Mouse (Mus musculus): ENCODE results near the gene 2810408A11Rik. TPM values are rescaled to one million over a fixed set of nuclear protein-coding genes. Genes with fewer than 3 reads are reported as not detected.
A peak's percentile ranks its signal among the peaks of the same experiment; 100 is the strongest.

Gene 2810408A11Rik
- total RNA-seq, 2 experiments from 2014 or later: not detected

DNA sequence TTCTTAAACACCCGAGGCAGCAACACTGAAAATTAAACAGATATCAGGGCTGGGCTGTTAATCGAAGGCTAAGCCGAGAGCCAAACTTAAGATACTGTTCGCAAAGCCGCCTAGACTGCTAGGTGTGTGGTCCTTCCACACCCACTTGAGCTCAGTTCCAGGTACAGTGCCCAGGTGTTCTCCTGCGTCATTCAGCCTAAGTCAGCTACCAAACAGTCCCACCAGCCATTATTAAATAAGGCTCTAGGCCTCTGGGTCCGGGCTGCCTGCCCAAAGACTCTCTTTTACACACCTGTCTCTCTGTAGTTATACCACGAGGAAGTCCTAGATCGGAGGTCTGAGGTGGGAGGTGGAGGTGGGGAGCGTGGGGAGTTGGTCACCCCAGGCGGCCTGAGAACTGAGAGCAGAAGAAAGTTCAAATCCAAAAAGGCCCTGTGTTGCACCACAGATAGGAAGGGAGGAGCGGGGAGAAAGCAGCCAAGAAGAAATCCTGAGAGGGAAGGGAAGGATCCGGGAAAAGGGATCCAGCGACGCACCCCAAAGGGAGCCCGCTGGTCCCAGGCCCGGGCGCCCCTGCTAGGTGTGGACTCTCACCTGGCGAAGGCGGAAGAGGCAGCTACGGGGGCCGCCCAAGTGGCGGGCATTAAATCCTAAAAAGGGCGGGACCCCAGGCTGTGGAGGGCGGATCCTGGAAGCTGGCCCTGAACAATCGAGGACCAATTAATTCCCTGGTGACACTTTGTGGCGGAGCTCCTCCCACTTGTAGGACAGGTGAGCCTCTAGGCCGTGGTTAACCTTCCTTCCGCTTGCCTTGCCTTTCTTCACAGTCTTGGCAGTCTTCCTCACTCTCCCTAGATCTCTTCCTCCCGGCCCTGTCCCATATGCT, 42.4 kb downstream of the 2810408A11Rik start, which contains the start of gene Tnk1:
Gene Tnk1 (minus strand): TSS at position 618 of the 886 bp plus-strand sequence.
- ATAC-seq (replicated peaks; ENCODE audit: low FRiP score, poor library complexity, severe bottlenecking): no peak

DNA sequence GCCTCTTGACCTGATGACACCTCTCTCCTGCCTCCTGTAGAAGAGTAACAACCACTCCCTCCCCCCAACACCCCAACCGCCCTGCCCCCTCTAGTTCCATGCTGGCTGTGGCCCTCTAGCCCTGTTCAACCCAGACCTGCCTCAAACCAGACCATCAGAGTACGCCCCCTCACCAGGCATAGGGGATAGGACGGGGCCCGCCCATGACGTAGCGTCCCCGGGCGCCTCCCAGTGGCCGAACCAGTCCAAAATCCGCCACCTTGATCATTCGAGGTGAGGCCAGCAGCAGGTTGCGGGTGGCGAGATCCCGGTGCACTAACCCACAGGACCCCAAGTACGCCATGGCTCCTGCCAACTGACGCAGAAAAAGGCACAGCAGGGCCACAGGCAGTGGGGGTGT, 45.4 kb downstream of the 2810408A11Rik start:
- ATAC-seq (replicated peaks; ENCODE audit: low FRiP score, poor library complexity, severe bottlenecking): peak; percentile 61

DNA sequence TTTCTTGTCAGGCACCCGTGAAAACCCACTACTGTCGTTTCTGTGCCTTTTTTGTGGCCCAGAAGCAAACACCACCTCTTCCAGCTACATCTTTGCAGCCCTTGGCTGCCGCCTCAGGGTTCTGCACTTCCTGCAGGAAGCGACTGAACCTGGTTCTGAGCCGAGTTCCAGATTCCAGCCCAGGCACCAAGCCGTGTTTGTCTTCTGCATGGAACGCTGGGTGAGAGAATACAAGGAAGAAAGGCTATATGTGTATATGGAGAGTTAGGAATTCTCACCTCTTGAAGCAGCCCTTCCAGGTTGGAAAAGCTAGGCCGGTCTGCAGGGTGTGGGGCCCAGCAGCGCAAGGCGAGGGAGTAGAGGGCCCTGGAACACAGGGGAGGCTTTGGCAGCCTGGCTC, 46.1 kb downstream of the 2810408A11Rik start:
- ATAC-seq (replicated peaks; ENCODE audit: low FRiP score, poor library complexity, severe bottlenecking): 0 out of 2 replicates have a peak, but pooled peaks have one; percentile 7

DNA sequence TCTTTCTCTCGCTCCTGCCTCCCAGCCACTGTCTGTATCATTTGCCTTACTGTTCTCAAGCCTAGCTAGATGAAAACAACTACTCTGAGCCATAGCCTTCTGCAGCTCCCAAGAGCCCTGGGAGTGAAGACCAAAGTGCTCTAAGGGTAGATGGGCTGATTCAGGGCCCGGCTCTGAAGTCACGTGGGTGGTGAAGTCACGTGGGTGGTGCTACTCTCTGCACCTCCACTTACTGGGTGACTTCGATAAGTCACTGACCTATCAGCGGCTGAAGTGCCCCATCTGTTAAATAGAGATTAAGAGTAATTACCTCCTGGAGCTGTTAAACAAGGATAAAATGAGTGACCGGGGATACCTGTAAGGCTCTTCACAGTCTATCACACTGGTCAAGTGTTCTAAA, 46.8 kb downstream of the 2810408A11Rik start:
- ATAC-seq (replicated peaks; ENCODE audit: low FRiP score, poor library complexity, severe bottlenecking): peak; percentile 86

DNA sequence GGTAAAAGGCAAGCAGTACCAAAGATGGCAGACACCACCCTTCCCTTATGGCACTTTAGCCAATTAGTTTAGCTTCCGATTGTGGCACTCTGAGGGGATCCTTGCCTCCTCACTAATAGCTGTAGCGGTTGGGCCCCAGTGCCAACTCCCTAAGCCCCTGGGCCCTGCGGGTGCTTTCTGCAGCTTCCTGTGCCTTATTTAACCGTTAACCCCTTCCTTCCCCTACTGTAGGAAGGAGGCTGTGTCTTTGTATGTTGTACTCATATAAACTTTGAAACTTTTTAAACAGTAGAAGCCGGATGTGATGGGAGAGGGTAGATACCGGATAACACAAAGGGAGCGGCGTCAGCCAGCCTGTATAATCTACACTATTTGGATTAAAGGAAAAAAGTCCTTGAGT, 50.0 kb downstream of the 2810408A11Rik start:
- ATAC-seq (replicated peaks; ENCODE audit: low FRiP score, poor library complexity, severe bottlenecking): no peak

DNA sequence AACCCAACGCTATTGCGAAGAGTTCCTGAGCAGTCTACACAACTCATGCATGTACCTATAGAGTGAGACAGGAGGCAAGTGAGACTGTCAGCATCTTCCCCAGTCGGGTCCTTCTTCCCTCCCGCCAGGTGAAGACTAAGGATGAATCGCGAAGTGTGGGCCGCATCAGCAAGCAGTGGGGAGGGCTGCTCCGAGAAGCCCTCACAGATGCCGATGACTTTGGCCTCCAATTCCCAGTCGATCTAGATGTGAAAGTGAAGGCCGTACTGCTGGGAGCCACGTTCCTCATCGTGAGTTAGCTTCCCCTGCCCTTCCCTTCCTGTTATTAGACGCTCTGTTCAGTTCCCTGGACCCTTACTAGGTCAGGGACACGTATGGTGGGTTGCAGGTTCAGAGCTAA, 50.9 kb downstream of the 2810408A11Rik start:
- no peak for ATAC-seq (replicated peaks; ENCODE audit: low FRiP score, poor library complexity, severe bottlenecking)

DNA sequence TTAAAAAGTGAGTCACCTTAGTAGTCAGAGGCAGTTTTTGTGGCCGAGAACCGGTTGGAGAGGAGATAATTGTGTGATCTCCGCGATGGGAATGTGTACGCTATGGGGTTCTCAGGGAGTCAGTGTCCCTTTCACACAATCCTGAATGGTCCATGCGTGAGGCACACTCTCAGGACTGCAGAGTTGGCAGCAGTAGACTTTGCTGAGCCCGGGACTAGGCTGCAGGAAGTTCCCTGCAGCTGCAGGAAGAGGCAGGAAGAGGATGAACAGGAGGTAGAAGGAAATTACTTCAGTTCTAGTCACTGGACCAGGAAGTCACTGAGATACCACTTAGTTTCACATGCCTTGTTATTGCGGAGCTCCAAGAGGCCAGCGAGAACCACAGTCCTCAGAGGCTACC, 51.7 kb downstream of the 2810408A11Rik start:
- ATAC-seq (replicated peaks; ENCODE audit: low FRiP score, poor library complexity, severe bottlenecking): no peak

DNA sequence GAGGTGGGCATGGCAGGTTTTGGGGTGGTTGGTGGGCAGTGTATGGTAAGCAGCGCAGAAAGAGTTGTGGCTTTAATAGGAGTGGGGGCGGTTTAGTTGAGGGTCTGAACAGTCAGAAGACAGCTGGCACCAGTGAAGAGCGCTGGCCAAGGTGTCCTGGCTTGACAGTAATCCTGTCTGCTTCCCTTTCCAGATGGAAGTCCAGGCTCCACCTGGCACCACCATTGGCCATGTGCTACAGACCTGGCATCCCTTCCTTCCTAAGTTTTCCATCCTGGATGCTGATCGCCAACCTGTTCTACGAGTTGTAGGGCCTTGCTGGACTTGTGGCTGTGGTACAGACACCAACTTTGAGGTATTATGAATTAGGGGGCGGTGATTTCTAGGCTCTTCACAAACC, 52.8 kb downstream of the 2810408A11Rik start:
- no peak for ATAC-seq (replicated peaks; ENCODE audit: low FRiP score, poor library complexity, severe bottlenecking)

Other genes starting within 250 kb of the 2810408A11Rik start
Only the 30 nearest of the 40 such genes appear.
- 124 and 145 TPM in 2 replicates for gene Polr2a, start 142.3 kb downstream of the 2810408A11Rik start, total RNA-seq (2015; ENCODE audit: low replicate concordance)
- 131 and 162 TPM in 2 replicates for gene Polr2a, start 142.3 kb downstream of the 2810408A11Rik start, total RNA-seq (2017; ENCODE audit: low replicate concordance)
- not detected in 2 replicates for gene Slc35g3, start 139.0 kb downstream of the 2810408A11Rik start, total RNA-seq (2015; ENCODE audit: low replicate concordance)
- not detected in 2 replicates for gene Slc35g3, start 139.0 kb downstream of the 2810408A11Rik start, total RNA-seq (2017; ENCODE audit: low replicate concordance)
- 2.9 and 3.8 TPM in 2 replicates for gene Zbtb4, start 135.1 kb downstream of the 2810408A11Rik start, total RNA-seq (2015; ENCODE audit: low replicate concordance)
- gene Zbtb4, start 135.1 kb downstream of the 2810408A11Rik start, total RNA-seq (2017; ENCODE audit: low replicate concordance): 0.77 and 3.0 TPM in 2 replicates
- gene Chrnb1, start 105.0 kb downstream of the 2810408A11Rik start, total RNA-seq (2015; ENCODE audit: low replicate concordance): not detected in 2 replicates
- 0.77 TPM in 1 of 2 replicates, not detected in the other for gene Chrnb1, start 105.0 kb downstream of the 2810408A11Rik start, total RNA-seq (2017; ENCODE audit: low replicate concordance)
- gene Fgf11, start 99.1 kb downstream of the 2810408A11Rik start, total RNA-seq (2015; ENCODE audit: low replicate concordance): not detected in 2 replicates
- not detected in 2 replicates for gene Fgf11, start 99.1 kb downstream of the 2810408A11Rik start, total RNA-seq (2017; ENCODE audit: low replicate concordance)
- not detected in 2 replicates for gene Tmem102, start 95.4 kb downstream of the 2810408A11Rik start, total RNA-seq (2015; ENCODE audit: low replicate concordance)
- gene Tmem102, start 95.4 kb downstream of the 2810408A11Rik start, total RNA-seq (2017; ENCODE audit: low replicate concordance): not detected in 2 replicates
- not detected in 2 replicates for gene Gm39566, start 85.7 kb downstream of the 2810408A11Rik start, total RNA-seq (2015; ENCODE audit: low replicate concordance)
- not detected in 2 replicates for gene Gm39566, start 85.7 kb downstream of the 2810408A11Rik start, total RNA-seq (2017; ENCODE audit: low replicate concordance)
- not detected in 2 replicates for gene Spem2, start 82.5 kb downstream of the 2810408A11Rik start, total RNA-seq (2015; ENCODE audit: low replicate concordance)
- gene Spem2, start 82.5 kb downstream of the 2810408A11Rik start, total RNA-seq (2017; ENCODE audit: low replicate concordance): not detected in 2 replicates
- gene Spem1, start 78.8 kb downstream of the 2810408A11Rik start, total RNA-seq (2015; ENCODE audit: low replicate concordance): not detected in 2 replicates
- gene Spem1, start 78.8 kb downstream of the 2810408A11Rik start, total RNA-seq (2017; ENCODE audit: low replicate concordance): not detected in 2 replicates
- 0.72 and 0.84 TPM in 2 replicates for gene Nlgn2, start 63.2 kb downstream of the 2810408A11Rik start, total RNA-seq (2015; ENCODE audit: low replicate concordance)
- 0.08 and 0.26 TPM in 2 replicates for gene Nlgn2, start 63.2 kb downstream of the 2810408A11Rik start, total RNA-seq (2017; ENCODE audit: low replicate concordance)
- gene Tmem256, start 62.5 kb downstream of the 2810408A11Rik start, total RNA-seq (2015; ENCODE audit: low replicate concordance): 258 and 276 TPM in 2 replicates
- gene Tmem256, start 62.5 kb downstream of the 2810408A11Rik start, total RNA-seq (2017; ENCODE audit: low replicate concordance): 123 and 303 TPM in 2 replicates
- 24.9 and 26.0 TPM in 2 replicates for gene Plscr3, start 54.6 kb downstream of the 2810408A11Rik start, total RNA-seq (2015; ENCODE audit: low replicate concordance)
- 15.1 and 27.7 TPM in 2 replicates for gene Plscr3, start 54.6 kb downstream of the 2810408A11Rik start, total RNA-seq (2017; ENCODE audit: low replicate concordance)
- 5.9 and 6.8 TPM in 2 replicates for gene Tnk1, start 42.3 kb downstream of the 2810408A11Rik start, total RNA-seq (2015; ENCODE audit: low replicate concordance)
- gene Tnk1, start 42.3 kb downstream of the 2810408A11Rik start, total RNA-seq (2017; ENCODE audit: low replicate concordance): 7.3 and 8.1 TPM in 2 replicates
- gene Tmem95, start 23.0 kb downstream of the 2810408A11Rik start, total RNA-seq (2015; ENCODE audit: low replicate concordance): not detected in 2 replicates
- not detected in 2 replicates for gene Tmem95, start 23.0 kb downstream of the 2810408A11Rik start, total RNA-seq (2017; ENCODE audit: low replicate concordance)
- gene Kctd11, start 19.6 kb downstream of the 2810408A11Rik start, total RNA-seq (2015; ENCODE audit: low replicate concordance): 0.72 and 0.84 TPM in 2 replicates
- 0.13 TPM in 1 of 2 replicates, not detected in the other for gene Kctd11, start 19.6 kb downstream of the 2810408A11Rik start, total RNA-seq (2017; ENCODE audit: low replicate concordance)
- gene Acap1, start 5.4 kb downstream of the 2810408A11Rik start, total RNA-seq (2015; ENCODE audit: low replicate concordance): 9.4 and 12.6 TPM in 2 replicates
- gene Acap1, start 5.4 kb downstream of the 2810408A11Rik start, total RNA-seq (2017; ENCODE audit: low replicate concordance): 8.5 and 11.6 TPM in 2 replicates
- gene Neurl4, start 85 bp upstream of the 2810408A11Rik start, total RNA-seq (2015; ENCODE audit: low replicate concordance): 8.6 and 8.8 TPM in 2 replicates
- 23.2 and 59.7 TPM in 2 replicates for gene Neurl4, start 85 bp upstream of the 2810408A11Rik start, total RNA-seq (2017; ENCODE audit: low replicate concordance)
- gene Gps2, start 12.9 kb upstream of the 2810408A11Rik start, total RNA-seq (2015; ENCODE audit: low replicate concordance): 268 and 359 TPM in 2 replicates
- 130 and 161 TPM in 2 replicates for gene Gps2, start 12.9 kb upstream of the 2810408A11Rik start, total RNA-seq (2017; ENCODE audit: low replicate concordance)
- 394 and 471 TPM in 2 replicates for gene Eif5a, start 21.0 kb upstream of the 2810408A11Rik start, total RNA-seq (2015; ENCODE audit: low replicate concordance)
- gene Eif5a, start 21.0 kb upstream of the 2810408A11Rik start, total RNA-seq (2017; ENCODE audit: low replicate concordance): 246 and 254 TPM in 2 replicates
- not detected in 2 replicates for gene Ybx2, start 34.8 kb upstream of the 2810408A11Rik start, total RNA-seq (2015; ENCODE audit: low replicate concordance)
- 3.9 TPM in 1 of 2 replicates, not detected in the other for gene Ybx2, start 34.8 kb upstream of the 2810408A11Rik start, total RNA-seq (2017; ENCODE audit: low replicate concordance)
- 94.7 and 103 TPM in 2 replicates for gene Slc2a4, start 47.2 kb upstream of the 2810408A11Rik start, total RNA-seq (2015; ENCODE audit: low replicate concordance)
- 246 and 613 TPM in 2 replicates for gene Slc2a4, start 47.2 kb upstream of the 2810408A11Rik start, total RNA-seq (2017; ENCODE audit: low replicate concordance)
- not detected in 2 replicates for gene Cldn7, start 63.8 kb upstream of the 2810408A11Rik start, total RNA-seq (2015; ENCODE audit: low replicate concordance)
- gene Cldn7, start 63.8 kb upstream of the 2810408A11Rik start, total RNA-seq (2017; ENCODE audit: low replicate concordance): not detected in 2 replicates
- 49.4 and 83.4 TPM in 2 replicates for gene Ctdnep1, start 80.2 kb upstream of the 2810408A11Rik start, total RNA-seq (2015; ENCODE audit: low replicate concordance)
- gene Ctdnep1, start 80.2 kb upstream of the 2810408A11Rik start, total RNA-seq (2017; ENCODE audit: low replicate concordance): 17.1 and 20.9 TPM in 2 replicates
- gene Elp5, start 81.5 kb upstream of the 2810408A11Rik start, total RNA-seq (2015; ENCODE audit: low replicate concordance): 45.0 and 50.7 TPM in 2 replicates
- 25.3 and 45.8 TPM in 2 replicates for gene Elp5, start 81.5 kb upstream of the 2810408A11Rik start, total RNA-seq (2017; ENCODE audit: low replicate concordance)
- gene Gabarap, start 90.2 kb upstream of the 2810408A11Rik start, total RNA-seq (2015; ENCODE audit: low replicate concordance): 393 and 394 TPM in 2 replicates
- gene Gabarap, start 90.2 kb upstream of the 2810408A11Rik start, total RNA-seq (2017; ENCODE audit: low replicate concordance): 161 and 239 TPM in 2 replicates
- 18.7 and 21.4 TPM in 2 replicates for gene Phf23, start 94.8 kb upstream of the 2810408A11Rik start, total RNA-seq (2015; ENCODE audit: low replicate concordance)
- 22.2 and 25.4 TPM in 2 replicates for gene Phf23, start 94.8 kb upstream of the 2810408A11Rik start, total RNA-seq (2017; ENCODE audit: low replicate concordance)
- 2.9 and 4.3 TPM in 2 replicates for gene Dvl2, start 99.6 kb upstream of the 2810408A11Rik start, total RNA-seq (2015; ENCODE audit: low replicate concordance)
- 0.30 and 2.4 TPM in 2 replicates for gene Dvl2, start 99.6 kb upstream of the 2810408A11Rik start, total RNA-seq (2017; ENCODE audit: low replicate concordance)
- gene Acadvl, start 114.4 kb upstream of the 2810408A11Rik start, total RNA-seq (2015; ENCODE audit: low replicate concordance): 24.9 and 52.8 TPM in 2 replicates
- gene Acadvl, start 114.4 kb upstream of the 2810408A11Rik start, total RNA-seq (2017; ENCODE audit: low replicate concordance): 20.7 and 23.4 TPM in 2 replicates
- gene Dlg4, start 116.0 kb upstream of the 2810408A11Rik start, total RNA-seq (2015; ENCODE audit: low replicate concordance): not detected in 2 replicates
- gene Dlg4, start 116.0 kb upstream of the 2810408A11Rik start, total RNA-seq (2017; ENCODE audit: low replicate concordance): 1.1 and 2.7 TPM in 2 replicates
- gene Asgr1, start 153.1 kb upstream of the 2810408A11Rik start, total RNA-seq (2015; ENCODE audit: low replicate concordance): not detected in 2 replicates
- not detected in 2 replicates for gene Asgr1, start 153.1 kb upstream of the 2810408A11Rik start, total RNA-seq (2017; ENCODE audit: low replicate concordance)